ENCODE assay signal across 23 mouse cellular contexts in the genomic region with DNA sequence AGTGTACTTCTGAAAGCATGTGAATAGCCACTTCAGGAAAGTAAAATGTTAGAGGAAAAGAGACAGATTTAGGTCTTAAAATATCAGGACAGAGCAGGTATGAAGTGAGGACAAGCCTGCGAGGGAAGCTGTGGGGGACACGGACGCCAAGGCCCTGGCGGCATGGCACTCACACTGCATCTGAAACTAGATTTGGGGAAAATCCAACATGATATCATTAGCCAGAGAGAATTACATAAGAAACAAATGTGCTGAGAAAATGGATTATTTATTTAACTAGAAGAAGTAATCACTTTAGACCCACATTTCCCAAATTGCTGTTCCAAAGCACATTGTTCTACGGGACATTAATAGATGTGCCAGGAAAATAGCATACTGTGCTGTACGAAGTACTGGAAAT. TPM values are rescaled to one million over a fixed set of nuclear protein-coding genes. Genes with fewer than 3 reads are reported as not detected.
A peak's percentile ranks its signal among the peaks of the same experiment; 100 is the strongest.
DNase-seq lines count a peak whose midpoint lies in the region; ATAC-seq and TF ChIP-seq lines count a peak whose summit lies in the region.
"Had no signal": no experiment of that assay in that cellular context is flagged by ENCODE, and none has a peak within 500 bp of the region (broad histone marks: within the 10 kb centered on the region; RNA-seq: fewer than 3 reads in every experiment).

No protein-coding gene starts in this region.

- H3K4me2 ChIP-seq in lung, postnatal 0 days (replicated peaks; ENCODE audit: low read depth, low read length) = no peak overlapping the region
- H3K4me2 ChIP-seq: heart, embryonic 15.5 days; limb, embryonic 12.5 days; midbrain, embryonic 12.5 days; neural tube, embryonic 13.5 days had no signal

- ATAC-seq in lung, postnatal 0 days = no peak
- ATAC-seq: hindbrain, embryonic 16.5 days; Patski had no signal

- H3K4me3 ChIP-seq in lung, adult 2 months (replicated peaks; ENCODE audit: extremely low read depth, low read depth, low read length) = no peak overlapping the region
- no peak overlapping the region for H3K4me3 ChIP-seq in lung, postnatal 0 days (ENCODE audit: low read depth, low read length)
- H3K4me3 ChIP-seq: erythroblast, embryonic 14.5 days; heart, embryonic 10.5 days; heart, embryonic 15.5 days; limb, embryonic 12.5 days; megakaryocyte, embryonic 14.5 days; midbrain, embryonic 12.5 days; neural tube, embryonic 13.5 days had no signal

- DNase-seq in cerebellum, adult 18-20 months = peak; percentile 25 to 44
- DNase-seq in cerebellum, adult 11 months = no peak
- peak; percentile 33 for DNase-seq in layer of hippocampus, adult 11-12 months (ENCODE audit: low spot score)
- no peak for DNase-seq in layer of hippocampus, adult 8-10 months (ENCODE audit: low spot score in 2 of 2)
- no peak for DNase-seq in lung, adult 2 months
- no peak for DNase-seq in lung, postnatal 0 days (ENCODE audit: low spot score)
- DNase-seq in spleen, adult 12 weeks (ENCODE audit: low spot score) = no peak
- DNase-seq: adrenal gland, postnatal 14 days; gastrocnemius, postnatal 25 days; heart, adult 11 months; kidney, adult 2 months; kidney, postnatal 36 days; lung, postnatal 4 days; right cerebral cortex, postnatal 4 days had no signal

- H3K27ac ChIP-seq in lung, postnatal 0 days (ENCODE audit: low read length) = no peak overlapping the region
- H3K27ac ChIP-seq: heart, embryonic 10.5 days; heart, embryonic 15.5 days; limb, embryonic 12.5 days; midbrain, embryonic 12.5 days; neural tube, embryonic 13.5 days had no signal

- no peaks in the 10 kb centered on the region for H3K27me3 ChIP-seq in lung, postnatal 0 days (replicated peaks; ENCODE audit: insufficient read depth, low read length)
- H3K27me3 ChIP-seq: heart, embryonic 15.5 days; limb, embryonic 12.5 days; megakaryocyte, embryonic 14.5 days; midbrain, embryonic 12.5 days; neural tube, embryonic 13.5 days; Patski had no signal

- no peaks in the 10 kb centered on the region for H3K4me1 ChIP-seq in lung, adult 2 months (ENCODE audit: control insufficient read depth, insufficient read depth, low read length)
- no peaks in the 10 kb centered on the region for H3K4me1 ChIP-seq in lung, postnatal 0 days (ENCODE audit: insufficient read depth, low read depth, low read length)
- H3K4me1 ChIP-seq: heart, embryonic 10.5 days; heart, embryonic 15.5 days; limb, embryonic 12.5 days; megakaryocyte, embryonic 14.5 days; midbrain, embryonic 12.5 days; neural tube, embryonic 13.5 days had no signal

- peaks cover 6% of the 10 kb centered on the region for H3K36me3 ChIP-seq in lung, postnatal 0 days (ENCODE audit: insufficient read depth, low read length)

- 70% methylated on average over 6 of the region's 6 CpGs for WGBS in lung, adult 2 months
- WGBS in lung, postnatal 0 days = 81% methylated on average over 6 of the region's 6 CpGs

- H3K9me3 ChIP-seq in lung, postnatal 0 days (ENCODE audit: low read length) = no peaks in the 10 kb centered on the region
- H3K9me3 ChIP-seq: heart, embryonic 15.5 days; limb, embryonic 12.5 days; megakaryocyte, embryonic 14.5 days had no signal

- TF ChIP-seq CTCF in lung, adult 2 months (IDR thresholded peaks at IDR 0.05; ENCODE audit: insufficient read depth, low read length) = peak; percentile 26; the same call in 1 of the 2 replicates
- no peak for TF ChIP-seq CTCF in lung, postnatal 0 days (IDR thresholded peaks at IDR 0.05)

- H3K9ac ChIP-seq in lung, postnatal 0 days (replicated peaks; ENCODE audit: low read depth) = no peak overlapping the region
- H3K9ac ChIP-seq: heart, embryonic 15.5 days; limb, embryonic 12.5 days; midbrain, embryonic 12.5 days; neural tube, embryonic 13.5 days had no signal

- TF ChIP-seq EP300 in lung, postnatal 0 days (IDR thresholded peaks at IDR 0.05) = no peak

- TF ChIP-seq POLR2A in lung, adult 2 months (IDR thresholded peaks at IDR 0.05; ENCODE audit: borderline replicate concordance, extremely low read depth, low read depth, low read length) = no peak

RNA-seq across cellular contexts. Expression of a gene that starts 37.0 kb away (rescaled TPM):
- 1 to 10 TPM; 3.3 to 5.7 (median 4.7) TPM for total RNA-seq in layer of hippocampus, adult 8-10 months (2022)
- 6.3 and 9.7 TPM in 2 replicates for polyA plus RNA-seq in lung, adult 2 months (2012; rRNA removed)
- 4.8 and 5.3 TPM in 2 replicates for polyA plus RNA-seq in lung, postnatal 0 days (2015; fragmentation: Nextera tagmentation; extraction: Ambion mirVana)

RNA-seq across cellular contexts. Expression of a gene that starts 37.3 kb away (rescaled TPM):
- total RNA-seq in layer of hippocampus, adult 8-10 months (2022) = 1 to 10 TPM; 7.8 to 9.1 (median 8.5) TPM
- polyA plus RNA-seq in lung, adult 2 months (2012; rRNA removed) = 3.7 and 3.9 TPM in 2 replicates
- 4.7 and 6.2 TPM in 2 replicates for polyA plus RNA-seq in lung, postnatal 0 days (2015; fragmentation: Nextera tagmentation; extraction: Ambion mirVana)

Comparison
In these comparisons a context has a peak if more than half of its experiments do, and no peak if none do; other contexts are left out.
1. DNase-seq: peak in cerebellum, adult 18-20 months (2 of 2) and layer of hippocampus, adult 11-12 months (single experiment); none in cerebellum, adult 11 months (single experiment), layer of hippocampus, adult 8-10 months (0 of 2), lung, adult 2 months (single experiment), lung, postnatal 0 days (single experiment) and spleen, adult 12 weeks (single experiment).